Mouse (Mus musculus) midbrain, embryonic 10.5 days (tissue): ENCODE results near the gene Lars2. TPM values are rescaled to one million over a fixed set of nuclear protein-coding genes. Genes with fewer than 3 reads are reported as not detected.
"Not testable (repeated sequence)": the region's sequence is repeated elsewhere in the genome, so short reads cannot be mapped to it uniquely, and the experiment has no call there.

Experiments used
- DNase-seq: peaks from one replicate; pipeline ENCODE4 v3.0.0-alpha.2; 2017; ENCODE audit warnings: low spot score
- H3K27ac ChIP-seq: fragments of 300-500 bp; sonication (generic); replicated peaks from 2 replicates; pipeline ENCODE4 v1.5.1; 2016; ENCODE audit warnings: mild to moderate bottlenecking
- H3K27me3 ChIP-seq: fragments of 300-500 bp; sonication (generic); 2 replicates; pipeline ENCODE4 v1.6.1; 2016; ENCODE audit warnings: low read depth, mild to moderate bottlenecking; ENCODE audit not compliant: poor library complexity, severe bottlenecking
- H3K36me3 ChIP-seq: fragments of 300-500 bp; sonication (generic); 2 replicates; pipeline ENCODE4 v1.6.1; 2016; ENCODE audit warnings: mild to moderate bottlenecking, moderate library complexity
- H3K4me1 ChIP-seq: fragments of 300-500 bp; sonication (generic); 2 replicates; pipeline ENCODE4 v1.6.1; 2016
- H3K4me3 ChIP-seq: fragments of 300-500 bp; sonication (generic); 2 replicates; pipeline ENCODE4 v1.5.1; 2016; ENCODE audit warnings: mild to moderate bottlenecking, moderate library complexity
- H3K9me3 ChIP-seq: fragments of 300-500 bp; sonication (generic); replicated peaks from 2 replicates; pipeline ENCODE4 v1.6.1; 2016; ENCODE audit warnings: mild to moderate bottlenecking
- WGBS: fragments of 180-500 bp; shearing (Covaris S2); methylation state at CpG from one replicate; pipeline ENCODE4 v1.1.7; 2016; 5-methylcytosine and 5-hydroxymethylcytosine counted together
- polyA plus RNA-seq: library from polyadenylated mRNA; unstranded; fragments of >200 nt; fragmentation: Nextera tagmentation; extraction: Ambion mirVana; gene quantifications from 2 replicates; pipeline ENCODE4 v1.2.1, GENCODE M21; 2016

The Lars2 gene
- polyA plus RNA-seq, 1 experiment from 2014 or later, result 607 TPM

DNA sequence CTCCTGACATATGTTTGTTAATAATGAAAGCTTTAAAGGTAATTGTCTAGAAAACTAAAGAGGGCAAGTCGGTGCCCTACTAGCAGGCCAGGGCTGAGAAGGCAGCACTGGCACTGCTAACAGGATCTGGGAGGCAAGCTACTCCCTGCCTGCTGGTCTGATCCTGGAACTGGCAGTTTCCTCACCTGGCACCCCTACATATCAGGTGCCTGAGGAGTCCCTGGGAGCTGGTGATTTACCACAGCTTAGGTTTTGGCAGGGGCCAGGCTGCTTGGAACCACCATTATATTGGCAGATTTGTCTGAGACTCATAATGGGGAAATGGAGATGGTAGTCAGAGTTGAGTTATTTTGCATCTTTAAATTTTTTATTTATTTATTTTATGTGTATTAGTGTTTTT lies 38.5 kb downstream of the Lars2 start:
- no peak overlapping the region for H3K4me3 ChIP-seq

DNA sequence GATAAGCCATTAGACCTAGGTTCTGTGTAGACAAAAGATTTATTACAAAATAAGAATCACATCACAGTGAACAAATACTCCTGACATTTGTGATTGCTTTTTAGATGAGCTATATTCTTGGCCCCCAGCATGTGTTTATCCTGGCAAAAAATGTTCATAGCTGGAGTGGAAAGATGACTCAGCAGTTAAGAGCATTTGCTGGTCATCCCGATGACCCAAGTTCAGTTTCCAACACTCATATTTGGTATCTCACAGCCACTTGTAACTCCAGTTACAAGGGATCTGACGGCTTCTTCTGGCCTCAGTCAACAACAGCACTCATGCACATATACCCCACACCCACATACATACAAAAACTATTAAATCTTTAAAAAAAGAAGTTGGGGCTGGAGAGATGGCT lies 42.0 kb downstream of the Lars2 start:
- 95% methylated on average over 2 of the region's 2 CpGs for WGBS
- Histone ChIP-seq H3K4me3 (no peak overlapping the region), H3K9me3 (no peaks in the 10 kb centered on the region), H3K27ac (no peak overlapping the region), H3K36me3 (peaks cover 26% of the 10 kb centered on the region), H3K4me1 (no peaks in the 10 kb centered on the region), H3K27me3 (no peaks in the 10 kb centered on the region)
- no peak for DNase-seq

More for the DNA sequence above, 38.5 kb downstream of the Lars2 start:
- WGBS, result 90% methylated on average over 1 of the region's 1 CpGs
- Histone ChIP-seq H3K27me3 (no peaks in the 10 kb centered on the region), H3K27ac (no peak overlapping the region), H3K36me3 (peaks cover 2% of the 10 kb centered on the region; the same call in 1 of the 2 replicates), H3K4me1 (no peaks in the 10 kb centered on the region), H3K9me3 (no peaks in the 10 kb centered on the region)
- DNase-seq, result no peak

DNA sequence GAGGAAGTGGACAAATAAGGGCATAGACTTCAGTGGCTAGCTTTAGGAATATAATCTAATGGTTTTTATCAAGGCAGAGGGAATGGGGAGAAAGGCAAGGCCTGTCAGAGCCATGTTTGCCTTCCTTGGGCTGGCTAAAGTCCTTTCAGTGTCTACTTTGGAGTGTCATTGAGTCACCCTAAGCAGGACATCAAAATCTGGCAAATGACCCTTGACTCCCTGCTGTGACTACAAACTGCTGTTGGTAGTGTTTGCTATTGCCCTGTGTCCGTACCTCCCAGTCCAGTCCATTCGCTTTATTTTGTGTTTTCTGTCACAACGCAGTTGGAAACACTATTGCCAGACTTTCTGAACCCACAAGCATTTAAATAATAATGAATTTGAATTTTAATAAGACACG lies 63.1 kb downstream of the Lars2 start:
- 0 out of 2 replicates have a peak, but pooled peaks cover 10% of the 10 kb centered on the region for H3K36me3 ChIP-seq

DNA sequence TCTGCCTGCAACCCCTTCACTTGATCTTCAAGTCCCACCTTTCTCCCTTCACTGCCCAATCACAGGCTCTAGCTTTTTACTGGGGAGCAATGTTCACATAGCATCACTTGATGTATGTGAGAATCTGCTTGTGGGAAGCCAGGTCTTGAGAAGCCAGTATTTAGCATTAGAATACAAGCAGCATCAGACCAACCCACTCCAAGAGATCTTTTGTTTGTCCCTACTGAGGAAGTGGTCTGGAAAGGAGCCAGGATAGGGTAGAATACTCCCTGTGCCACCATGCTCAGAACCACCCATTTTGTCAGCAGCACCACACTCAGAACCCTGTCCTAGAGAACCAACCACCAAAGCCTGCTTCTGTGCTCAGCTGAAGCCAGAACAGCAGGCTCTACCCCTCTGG lies 64.2 kb downstream of the Lars2 start:
- Histone ChIP-seq H3K9me3 (no peaks in the 10 kb centered on the region), H3K36me3 (peaks cover 12% of the 10 kb centered on the region), H3K4me1 (peaks cover 8% of the 10 kb centered on the region), H3K27ac (peak overlapping the region; percentile 49; the same call in 1 of the 2 replicates), H3K27me3 (no peaks in the 10 kb centered on the region), H3K4me3 (no peak overlapping the region)
- DNase-seq, result no peak

More for the DNA sequence above, 63.1 kb downstream of the Lars2 start:
- 88% methylated on average over 4 of the region's 4 CpGs for WGBS
- no peak overlapping the region for H3K27ac ChIP-seq
- DNase-seq, result no peak
- no peaks in the 10 kb centered on the region for H3K9me3 ChIP-seq
- peaks cover 8% of the 10 kb centered on the region for H3K4me1 ChIP-seq
- H3K27me3 ChIP-seq, result no peaks in the 10 kb centered on the region
- no peak overlapping the region for H3K4me3 ChIP-seq

GRCm38 (mm10) chr9:123438223-123438622 lies 71.5 kb downstream of the Lars2 start:
- H3K27me3 ChIP-seq, result no peaks in the 10 kb centered on the region
- 79% methylated on average over 2 of the region's 2 CpGs for WGBS
- no peak for DNase-seq
- H3K4me1 ChIP-seq, result peaks cover 6% of the 10 kb centered on the region
- H3K36me3 ChIP-seq, result peaks cover 40% of the 10 kb centered on the region
- no peak overlapping the region for H3K4me3 ChIP-seq
- no peaks in the 10 kb centered on the region for H3K9me3 ChIP-seq
- H3K27ac ChIP-seq, result no peak overlapping the region

DNA sequence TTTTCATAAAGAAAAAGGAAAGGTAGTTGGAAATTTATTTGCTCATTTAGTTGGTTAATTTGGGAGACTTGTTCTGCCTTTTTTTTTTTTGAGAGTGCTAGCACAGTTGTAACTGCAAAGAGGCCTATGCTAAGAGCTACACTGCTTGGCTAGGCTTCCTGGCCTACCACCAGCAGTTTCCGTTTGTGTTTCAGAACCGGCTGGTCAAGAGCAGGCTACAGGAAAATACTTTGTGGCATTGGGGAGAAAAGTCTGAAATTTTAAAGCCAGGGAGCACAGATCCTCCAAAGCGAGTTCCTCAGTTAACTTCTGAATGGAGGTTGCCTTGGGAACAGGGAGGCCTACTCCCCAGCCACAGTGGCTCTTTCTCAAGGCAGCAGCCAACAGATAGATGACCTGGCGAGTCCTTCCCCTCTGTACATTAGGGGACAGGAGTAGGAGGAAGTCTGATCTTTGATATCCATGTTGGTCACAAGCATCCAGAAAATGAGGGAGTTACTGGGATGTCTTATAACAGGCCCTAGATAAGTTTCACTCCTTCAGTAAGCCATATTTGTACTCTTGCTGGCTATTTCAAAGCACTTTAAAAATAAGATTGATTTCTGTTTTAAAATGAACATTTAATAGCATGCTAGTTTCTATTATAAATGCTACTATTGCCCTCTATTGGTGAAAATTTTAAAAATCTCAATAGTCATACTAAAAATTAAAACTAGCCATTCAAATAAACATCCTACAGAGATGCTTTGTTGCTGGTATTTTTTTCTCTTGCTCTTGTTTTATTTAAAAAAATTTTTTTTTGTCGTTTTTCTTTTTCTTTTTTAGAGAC lies 73.7 kb downstream of the Lars2 start:
- WGBS, result 53% methylated on average over 5 of the region's 5 CpGs
- no peak for DNase-seq
- Histone ChIP-seq H3K36me3 (peaks cover 35% of the 10 kb centered on the region), H3K9me3 (no peaks in the 10 kb centered on the region), H3K27ac (peak overlapping the region; percentile 52; the same call in 1 of the 2 replicates), H3K4me3 (no peak overlapping the region), H3K4me1 (peaks cover 6% of the 10 kb centered on the region), H3K27me3 (no peaks in the 10 kb centered on the region)

DNA sequence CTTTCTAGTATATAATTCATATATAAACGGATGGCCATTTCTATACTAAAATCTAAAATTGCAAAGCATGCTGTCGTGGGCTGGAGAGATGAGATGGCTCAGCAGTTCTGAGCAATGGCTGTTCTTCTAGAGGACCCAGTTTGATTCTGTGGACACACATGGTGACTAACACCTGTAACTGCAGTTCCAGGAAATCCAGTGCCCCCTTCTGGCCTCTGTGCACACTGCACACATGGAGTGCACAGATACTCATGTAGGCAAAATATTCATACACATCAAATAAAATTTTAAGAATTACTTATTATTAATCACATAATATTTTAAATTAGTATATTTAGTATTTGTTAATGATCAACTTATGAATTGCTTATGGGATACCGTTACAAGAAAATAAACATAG lies 80.4 kb downstream of the Lars2 start:
- H3K36me3 ChIP-seq, H3K4me3 ChIP-seq, DNase-seq, H3K27ac ChIP-seq, H3K9me3 ChIP-seq, H3K4me1 ChIP-seq, H3K27me3 ChIP-seq: not testable (repeated sequence)
- over 99% methylated on average over 3 of the region's 3 CpGs for whole genome bisulfite sequencing

- Histone ChIP-seq H3K27ac (no peak overlapping the region), H3K27me3 (no peaks in the 10 kb centered on the region), H3K36me3 (peaks cover 5% of the 10 kb centered on the region), H3K4me3 (no peak overlapping the region), H3K9me3 (no peaks in the 10 kb centered on the region), H3K4me1 (no peaks in the 10 kb centered on the region)
- DNase-seq, result no peak
These were observed 81.9 kb downstream of the Lars2 start for GRCm38 (mm10) chr9:123448594-123448993.

GRCm38 (mm10) chr9:123450174-123450573 lies 83.4 kb downstream of the Lars2 start:
- Histone ChIP-seq H3K4me3 (no peak overlapping the region), H3K36me3 (peaks cover 5% of the 10 kb centered on the region), H3K9me3 (no peaks in the 10 kb centered on the region), H3K27ac (no peak overlapping the region), H3K27me3 (no peaks in the 10 kb centered on the region), H3K4me1 (no peaks in the 10 kb centered on the region)
- WGBS, result 45% methylated on average over 2 of the region's 2 CpGs
- peak; percentile 36 for DNase-seq

DNA sequence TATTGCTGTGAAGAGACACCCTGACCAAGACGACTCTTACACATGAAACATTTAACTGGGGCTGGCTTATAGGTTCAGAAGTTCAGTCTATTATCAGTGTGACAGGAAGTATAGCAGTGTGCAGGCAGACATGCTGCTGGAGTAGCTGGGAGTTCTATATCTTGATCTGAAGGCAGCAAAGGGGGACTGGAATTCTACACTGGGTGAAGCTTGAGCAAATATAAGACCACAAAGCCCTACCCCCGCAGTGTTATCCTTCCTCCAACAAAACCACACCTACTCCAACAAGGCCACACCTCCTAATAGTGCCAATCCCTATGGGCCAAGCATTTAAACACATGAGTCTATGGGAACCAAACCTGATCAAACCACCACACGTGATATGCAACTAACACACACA lies 85.0 kb downstream of the Lars2 start:
- Histone ChIP-seq H3K27ac (no peak overlapping the region), H3K4me1 (peaks cover 3% of the 10 kb centered on the region), H3K4me3 (no peak overlapping the region), H3K36me3 (peaks cover 14% of the 10 kb centered on the region), H3K27me3 (no peaks in the 10 kb centered on the region), H3K9me3 (no peaks in the 10 kb centered on the region)
- DNase-seq, result no peak
- 86% methylated on average over 3 of the region's 3 CpGs for WGBS

DNA sequence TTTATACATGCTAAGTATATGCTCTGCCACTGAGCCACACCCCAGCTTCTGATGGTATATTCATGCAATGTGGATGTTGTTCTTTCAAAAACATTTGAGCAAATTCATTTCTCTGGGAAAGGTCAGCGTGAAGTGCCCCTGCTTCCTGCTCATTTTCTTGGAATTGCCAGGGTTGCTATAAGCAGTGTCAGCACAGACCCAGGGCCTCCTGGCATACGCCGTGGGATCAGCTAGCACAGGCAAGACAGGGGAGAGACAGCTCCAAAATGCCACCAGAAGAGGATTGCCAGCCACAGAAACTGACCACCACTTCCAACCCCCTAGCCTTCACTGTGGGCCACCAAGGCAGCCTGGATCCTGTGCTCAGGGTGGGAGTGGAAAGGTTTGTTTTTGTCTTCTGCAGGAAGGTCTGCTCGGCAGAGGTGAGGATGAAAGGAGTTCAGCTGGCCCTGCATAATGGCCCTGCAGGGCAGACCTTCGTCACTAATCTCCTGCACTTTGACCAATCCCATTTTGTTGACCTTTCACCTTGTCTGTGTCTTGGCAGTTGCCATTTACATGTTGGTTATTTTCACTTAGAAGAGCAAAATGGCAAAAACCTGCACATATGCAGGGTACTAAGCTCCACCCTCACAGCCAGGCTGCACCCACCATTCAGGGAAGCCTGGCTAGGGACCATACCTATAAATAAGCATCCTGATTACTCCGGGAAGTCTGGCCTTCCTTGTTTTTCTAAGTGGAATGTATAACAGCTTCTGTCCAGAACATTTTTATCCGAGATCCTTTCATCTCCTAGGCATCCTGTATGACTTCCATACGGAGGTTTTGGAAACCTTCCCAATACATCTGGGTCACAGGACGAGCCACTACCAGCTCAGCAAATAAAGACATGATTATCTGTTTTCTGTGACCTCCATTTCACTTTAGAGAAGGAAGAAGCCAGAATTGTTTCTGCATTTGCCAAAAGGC lies 90.2 kb downstream of the Lars2 start:
- Histone ChIP-seq H3K9me3 (peaks cover 3% of the 10 kb centered on the region), H3K36me3 (peaks cover 26% of the 10 kb centered on the region), H3K27me3 (peaks cover 3% of the 10 kb centered on the region; the same call in 1 of the 2 replicates), H3K4me1 (peaks cover 11% of the 10 kb centered on the region), H3K4me3 (no peak overlapping the region), H3K27ac (0 out of 2 replicates have a peak overlapping the region, but pooled peaks have one; percentile 15)
- WGBS, result 61% methylated on average over 9 of the region's 9 CpGs
- DNase-seq, result no peak

DNA sequence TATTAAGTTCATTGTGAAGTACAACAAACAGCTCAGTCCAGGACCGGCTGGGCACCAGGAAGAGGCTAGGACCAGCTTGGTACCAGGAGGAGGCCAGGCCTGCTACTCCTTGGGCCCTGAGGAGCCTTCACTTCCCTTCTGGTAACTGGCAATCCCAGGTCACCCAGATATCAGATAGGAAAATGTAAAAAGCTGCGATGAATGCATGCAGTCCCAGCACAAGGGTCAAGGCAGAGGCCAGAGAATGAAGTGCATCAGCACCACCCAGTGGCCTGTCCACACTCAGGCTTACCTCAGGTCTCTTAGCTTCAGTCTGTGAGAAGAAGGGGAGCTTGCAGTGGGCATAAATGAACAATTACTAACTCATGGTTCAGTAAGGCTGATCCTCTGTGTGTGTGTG lies 90.9 kb downstream of the Lars2 start:
- Histone ChIP-seq H3K4me3 (no peak overlapping the region), H3K27ac (no peak overlapping the region), H3K27me3 (peaks cover 4% of the 10 kb centered on the region; the same call in 1 of the 2 replicates), H3K36me3 (peaks cover 26% of the 10 kb centered on the region), H3K9me3 (peaks cover 4% of the 10 kb centered on the region), H3K4me1 (peaks cover 11% of the 10 kb centered on the region)
- peak; percentile 19 for DNase-seq
- WGBS, result 74% methylated on average over 2 of the region's 2 CpGs
